Mouse (Mus musculus) left cerebral cortex, adult 2 months (tissue): ENCODE data around the gene Tpp1. TPM values are rescaled to one million over a fixed set of nuclear protein-coding genes. Genes with fewer than 3 reads are reported as not detected.

Experiments
- DNase-seq, 2 experiments: peaks; one replicate each; pipeline ENCODE4 v3.0.0; 2021 to 2022; ENCODE audit warnings: low spot score in 2 of 2, mixed read lengths in 1 of 2; ENCODE audit errors: extremely low spot score in 1 of 2
- H3K27ac ChIP-seq: fragments of 200-600 bp; 2 replicates; pipeline ENCODE4 v1.8.1; 2022
- H3K4me3 ChIP-seq: fragments of 200-600 bp; 2 replicates; pipeline ENCODE4 v1.8.1; 2022
- CTCF ChIP-seq: fragments of 200-600 bp; IDR thresholded peaks from 2 replicates; pipeline ENCODE4 v1.8.1; 2022; ENCODE audit warnings: antibody characterized with exemption, mild to moderate bottlenecking, moderate library complexity
- intact Hi-C: fragments of 180-260 bp; cut with DNase I; formaldehyde crosslinking; loops from one replicate; pipeline ENCODE4 v1.15.1; 2025
- long read RNA-seq, 2 experiments: library from polyadenylated mRNA; stranded (forward); transcript quantifications; one replicate each; pipeline ENCODE4 v2.0.0; 2021; ENCODE audit warnings: borderline mapping rate in 2 of 2
- total RNA-seq, 2 experiments: library from RNA; stranded (reverse); gene quantifications; 2 replicates each; pipeline ENCODE4 v1.2.3; 2021

Tpp1 gene
- 10 to 100 TPM; 68.2 to 68.4 TPM for total RNA-seq
- long read RNA-seq, experiment 1, transcript Tpp1-201 (13 exons, 3,558 nt): major isoform, 47 of 71 reads
- long read RNA-seq, experiment 1, partial matches to known transcripts: 9 of 71 reads
- long read RNA-seq, experiment 1, other reads (novel, unspliced or antisense): 14 of 71 reads
- long read RNA-seq, experiment 2, transcript Tpp1-201 (13 exons, 3,558 nt): major isoform, 27 of 58 reads
- long read RNA-seq, experiment 2, partial matches to known transcripts: 18 of 58 reads
- long read RNA-seq, experiment 2, other reads (novel, unspliced or antisense): 13 of 58 reads

- intact Hi-C loops: loop anchor here (2.0 kb wide), 1 partner anchor 59 kb away; the partner anchor contains the start of gene Mrpl17
- peak within 1 kb of the TSS; percentile 93 for H3K4me3 ChIP-seq
- DNase-seq: peak; percentile 91 to 92
- no peak for TF ChIP-seq CTCF
- H3K27ac ChIP-seq: peak within 1 kb of the TSS; percentile 96
These were observed at the start of gene Tpp1 for GRCm38 (mm10) chr7:105751491-105752433. TSS of gene Tpp1 (minus strand) at chr7:105752235.

GRCm38 (mm10) chr7:105796972-105797371, 44.9 kb upstream of the Tpp1 start:
- no peak overlapping the region for H3K27ac ChIP-seq
- DNase-seq: no peak
- no peak for TF ChIP-seq CTCF
- intact Hi-C loops: no loop called here
- H3K4me3 ChIP-seq: no peak overlapping the region

DNA sequence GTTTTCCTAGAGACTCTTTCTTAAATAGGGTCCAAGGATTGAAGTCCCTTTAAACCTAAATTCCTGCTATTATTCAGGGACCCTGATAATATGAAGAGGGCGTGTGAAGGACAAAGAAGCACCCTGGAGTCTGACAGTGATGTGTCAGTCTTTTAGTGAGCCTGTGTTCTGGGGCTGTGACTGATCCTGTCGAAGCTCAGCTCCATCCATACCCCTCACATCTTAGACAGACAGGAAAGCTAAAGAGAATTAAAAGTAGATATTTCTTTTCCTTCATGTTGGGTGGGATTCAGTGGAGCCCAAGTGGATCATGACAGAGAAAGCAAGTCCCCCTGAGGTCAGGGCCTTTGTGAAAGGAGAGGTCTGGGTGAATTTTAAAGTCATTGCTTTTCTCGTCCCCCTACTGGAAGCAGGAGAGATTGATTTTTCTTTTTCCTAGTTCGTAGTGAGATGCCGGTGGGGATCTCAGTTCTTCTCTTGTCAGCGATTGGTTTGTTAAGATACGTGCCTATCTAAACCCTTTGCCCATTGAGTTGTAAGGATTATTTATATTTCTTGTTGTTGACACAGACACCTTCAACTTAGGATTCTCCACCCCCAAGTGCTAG, 43.8 kb upstream of the Tpp1 start:
- TF ChIP-seq CTCF: peak; percentile 56
- intact Hi-C loops: no loop called here
- Histone ChIP-seq H3K27ac (no peak overlapping the region), H3K4me3 (no peak overlapping the region)
- no peak for DNase-seq

- intact Hi-C loops: no loop called here
- no peak for DNase-seq
- H3K27ac ChIP-seq: peak overlapping the region; percentile 36; the same call in 1 of the 2 replicates
- H3K4me3 ChIP-seq: no peak overlapping the region
- no peak for TF ChIP-seq CTCF
These were observed 41.7 kb upstream of the Tpp1 start for GRCm38 (mm10) chr7:105793701-105794100.

- Histone ChIP-seq H3K27ac (no peak overlapping the region), H3K4me3 (no peak overlapping the region)
- intact Hi-C loops: no loop called here
- no peak for TF ChIP-seq CTCF
- DNase-seq: no peak
These were observed 39.1 kb upstream of the Tpp1 start for GRCm38 (mm10) chr7:105791147-105791546.

DNA sequence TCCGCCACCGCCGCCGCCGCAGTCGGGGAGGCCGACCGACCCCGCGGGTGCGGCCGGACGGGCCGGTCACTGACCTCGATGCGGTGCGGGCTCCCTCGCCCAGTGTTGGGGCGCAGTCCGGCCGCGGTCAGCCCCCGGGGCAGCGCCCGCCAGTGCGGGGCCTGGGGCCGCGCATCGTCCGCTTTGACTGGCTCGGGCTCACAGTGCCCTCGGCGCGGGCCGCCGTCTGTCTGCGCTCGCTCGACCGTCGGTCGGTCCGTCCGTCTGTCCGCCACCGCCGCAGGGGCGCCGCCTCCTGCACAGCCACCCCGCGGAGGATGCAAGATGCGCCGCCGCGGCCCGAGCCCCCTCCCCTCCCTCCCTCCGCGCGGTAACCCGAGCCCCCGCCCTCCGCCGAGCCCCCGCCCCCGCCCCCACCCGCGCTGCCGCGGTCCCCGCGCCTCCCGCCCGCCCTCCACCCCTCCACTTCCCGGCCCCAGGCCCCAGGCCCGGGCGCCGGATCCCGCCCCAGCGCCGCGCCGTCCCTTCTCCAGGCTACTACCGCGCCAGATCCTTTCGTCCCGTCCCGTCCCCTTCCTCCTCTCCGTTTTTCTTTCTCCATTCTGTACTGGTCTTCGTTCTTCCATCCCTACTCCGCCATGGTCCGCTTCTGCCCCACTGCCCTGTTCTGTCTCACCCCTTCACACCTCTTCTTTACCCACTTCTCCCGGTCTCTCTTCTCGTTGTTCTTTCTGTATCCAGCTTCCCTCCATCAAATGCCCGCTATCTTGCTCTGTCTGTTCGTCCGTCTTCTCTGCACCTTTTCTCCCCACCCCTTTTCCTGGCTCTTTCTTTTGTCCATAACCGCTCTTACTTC, 35.5 kb upstream of the Tpp1 start, which contains the start of gene Dchs1:
Gene Dchs1 (minus strand): TSS at position 370 of the 856 bp plus-strand sequence.
- H3K27ac ChIP-seq: peak within 1 kb of the TSS; percentile 15; the same call in 1 of the 2 replicates
- H3K4me3 ChIP-seq: peak within 1 kb of the TSS; percentile 57
- no peak for DNase-seq
- intact Hi-C loops: loop anchor here (2.0 to 5.0 kb wide), 2 partner anchors 19 to 40 kb away; no protein-coding TSS in a partner anchor
- TF ChIP-seq CTCF: no peak

- no peak for TF ChIP-seq CTCF
- intact Hi-C loops: loop anchor here (2.0 to 5.0 kb wide), 2 partner anchors 20 to 39 kb away; no protein-coding TSS in a partner anchor
- Histone ChIP-seq H3K4me3 (peak overlapping the region; percentile 57), H3K27ac (no peak overlapping the region)
- DNase-seq: no peak
These were observed 34.7 kb upstream of the Tpp1 start for GRCm38 (mm10) chr7:105786506-105787284.

DNA sequence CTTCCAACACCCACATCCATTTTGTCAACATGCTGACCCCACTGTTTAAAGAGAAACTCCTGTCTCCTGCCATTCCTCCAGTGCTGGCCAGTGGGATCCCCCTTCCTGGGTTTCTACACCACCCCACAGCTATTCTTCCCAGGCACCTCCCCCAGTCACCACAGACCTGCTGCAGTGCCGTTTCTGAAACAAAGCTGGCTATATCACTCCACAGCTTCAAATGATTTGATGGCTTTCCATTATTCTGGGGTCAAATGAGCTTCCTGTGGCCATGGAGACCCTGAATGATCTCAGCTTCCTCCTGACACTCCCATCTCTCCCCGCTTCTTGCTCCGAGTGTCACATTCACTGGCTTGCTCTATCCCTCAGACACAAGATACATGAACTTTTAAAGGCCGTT, 32.5 kb upstream of the Tpp1 start:
- no peak for TF ChIP-seq CTCF
- intact Hi-C loops: no loop called here
- DNase-seq: no peak
- H3K4me3 ChIP-seq: no peak overlapping the region
- H3K27ac ChIP-seq: no peak overlapping the region

DNA sequence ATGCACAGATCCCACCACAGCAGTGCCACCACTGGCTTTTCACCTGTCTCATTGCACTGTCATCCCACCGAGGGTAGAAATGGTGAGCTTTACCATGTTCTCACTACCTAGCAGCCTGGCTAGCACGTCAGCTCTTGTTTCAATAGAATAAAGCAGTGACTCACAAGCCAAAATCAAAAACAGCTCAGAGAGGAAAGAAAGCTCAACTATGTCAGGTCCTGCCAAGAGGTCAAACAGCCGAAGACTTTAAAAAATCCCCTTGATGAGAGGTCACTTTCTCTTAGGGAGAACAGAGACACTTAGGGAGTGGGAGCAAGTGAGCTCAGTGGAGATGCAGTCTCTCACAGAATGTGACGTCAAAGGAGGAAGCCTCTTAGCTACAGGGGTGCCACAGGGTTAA, 31.8 kb upstream of the Tpp1 start:
- no peak for TF ChIP-seq CTCF
- Histone ChIP-seq H3K4me3 (no peak overlapping the region), H3K27ac (no peak overlapping the region)
- intact Hi-C loops: no loop called here
- no peak for DNase-seq

DNA sequence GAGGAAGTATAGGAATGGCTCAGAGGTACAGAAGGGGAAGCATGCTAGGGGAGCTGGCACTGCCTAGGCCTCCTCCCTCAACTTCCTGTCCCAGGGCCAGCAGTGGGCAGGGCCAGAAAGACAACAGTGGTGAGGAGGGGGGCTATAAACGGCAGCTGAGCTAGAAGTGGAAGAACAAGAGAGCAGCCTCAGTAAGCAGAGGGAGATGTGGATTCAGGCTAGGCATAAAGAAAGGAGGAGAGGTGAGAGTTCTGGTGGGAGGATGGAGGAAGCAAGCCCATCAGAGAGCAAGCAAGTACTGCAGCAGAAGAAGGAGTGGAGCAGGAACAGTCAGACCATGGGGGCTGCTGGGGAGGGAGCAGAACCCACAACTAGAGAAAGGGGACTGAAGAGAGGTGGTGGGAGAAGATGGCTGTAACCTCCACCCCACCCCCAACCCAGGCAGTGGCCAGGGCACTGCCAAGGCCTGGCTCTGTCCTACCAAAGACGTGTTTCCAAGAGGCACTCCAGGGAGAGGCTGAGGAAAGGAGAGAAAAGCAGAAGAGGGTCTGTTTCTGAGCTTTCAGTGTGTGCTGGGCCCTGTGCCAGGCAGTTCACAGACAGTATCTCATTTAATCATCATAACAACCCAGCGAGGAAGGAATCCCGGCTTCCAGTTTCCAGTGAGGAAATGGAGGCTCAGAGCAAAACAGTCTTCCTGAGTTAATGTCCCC, 26.7 kb upstream of the Tpp1 start:
- no peak for TF ChIP-seq CTCF
- DNase-seq: no peak
- intact Hi-C loops: loop anchor here (2.0 kb wide), 1 partner anchor 20 kb away; no protein-coding TSS in a partner anchor
- H3K27ac ChIP-seq: peak overlapping the region; percentile 71
- H3K4me3 ChIP-seq: no peak overlapping the region
